Mouse (Mus musculus) ES-Bruce4 (cell line): Measurements from ENCODE around the gene Hoxc13. TPM values are rescaled to one million over a fixed set of nuclear protein-coding genes. Genes with fewer than 3 reads are reported as not detected.

Source experiments
- H3K27ac ChIP-seq: 2 replicates; pipeline ENCODE4 v1.5.1; 2012; ENCODE audit warnings: low read length, inconsistent platforms; ENCODE audit not compliant: insufficient read depth
- H3K27me3 ChIP-seq: 2 replicates; pipeline ENCODE4 v1.6.1; 2012; ENCODE audit warnings: mild to moderate bottlenecking, low read length, inconsistent platforms; ENCODE audit not compliant: control insufficient read depth, poor library complexity, insufficient read depth, severe bottlenecking
- H3K36me3 ChIP-seq: 2 replicates; pipeline ENCODE4 v1.6.1; 2012; ENCODE audit warnings: inconsistent platforms, mild to moderate bottlenecking, low read length, moderate library complexity; ENCODE audit not compliant: control insufficient read depth, poor library complexity, insufficient read depth, severe bottlenecking
- H3K4me1 ChIP-seq: one replicate; pipeline ENCODE4 v1.8.1; 2011; ENCODE audit warnings: low read length; ENCODE audit not compliant: control insufficient read depth, insufficient read depth
- H3K4me3 ChIP-seq: 2 replicates; pipeline ENCODE4 v1.5.1; 2011; ENCODE audit warnings: low read depth, mild to moderate bottlenecking, low read length
- H3K9ac ChIP-seq: 2 replicates; pipeline ENCODE4 v1.6.1; 2012; ENCODE audit warnings: low read depth, mild to moderate bottlenecking, inconsistent platforms; ENCODE audit not compliant: poor library complexity, severe bottlenecking
- H3K9me3 ChIP-seq: replicated peaks from 2 replicates; pipeline ENCODE4 v1.6.1; 2012; ENCODE audit warnings: mild to moderate bottlenecking, low read length, inconsistent platforms; ENCODE audit not compliant: control insufficient read depth, poor library complexity, insufficient read depth, severe bottlenecking
- CTCF ChIP-seq: IDR thresholded peaks from one replicate; pipeline ENCODE4 v1.8.1; 2011; ENCODE audit warnings: low read depth, low read length
- EP300 ChIP-seq: IDR thresholded peaks from 2 replicates; pipeline ENCODE4 v1.6.1; 2011; ENCODE audit warnings: low read depth, low read length; ENCODE audit not compliant: insufficient read depth
- POLR2A ChIP-seq: IDR thresholded peaks from one replicate; pipeline ENCODE4 v1.8.1; 2011; ENCODE audit warnings: low read length; ENCODE audit not compliant: insufficient read depth
- polyA plus RNA-seq: library from polyadenylated mRNA; stranded (reverse); fragments of >200 nt; gene quantifications from 2 replicates; pipeline ENCODE4 v1.2.4, GENCODE M21; 2011; ENCODE audit warnings: low read depth; ENCODE audit not compliant: missing spikeins, insufficient read depth, insufficient read length

Gene Hoxc13
- polyA plus RNA-seq, 1 experiment, result 3.8 TPM

DNA sequence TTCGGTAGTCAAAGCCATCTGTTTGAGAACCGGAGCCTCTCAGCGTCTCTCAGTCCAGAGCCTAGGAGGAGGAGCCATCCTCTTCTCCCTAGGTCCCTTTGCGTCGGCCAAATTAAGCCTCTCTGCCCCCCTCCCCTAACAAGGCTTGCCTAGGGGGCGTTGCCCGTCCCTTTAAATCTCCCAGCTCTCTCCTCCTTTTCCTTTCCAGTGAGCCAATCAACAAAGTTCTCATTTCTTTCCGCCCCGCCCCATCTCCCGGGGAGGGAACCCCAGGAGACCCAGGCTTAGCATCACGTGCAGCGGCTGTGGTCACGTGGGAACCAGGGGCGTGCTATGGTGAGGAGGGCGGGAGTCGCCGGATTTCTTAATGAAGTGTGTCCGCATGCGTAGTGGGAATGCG is 284 bp upstream of the Hoxc13 start:
- TF ChIP-seq CTCF (no peak), EP300 (peak; percentile 65; the same call in 1 of the 2 replicates)
- Histone ChIP-seq H3K9me3 (no peaks in the 10 kb centered on the region), H3K36me3 (no peaks in the 10 kb centered on the region), H3K9ac (peak overlapping the region; percentile 64; the same call in 1 of the 2 replicates), H3K27me3 (peaks cover 38% of the 10 kb centered on the region), H3K27ac (no peak overlapping the region), H3K4me1 (no peaks in the 10 kb centered on the region), H3K4me3 (peak overlapping the region; percentile 70; the same call in 1 of the 2 replicates)

DNA sequence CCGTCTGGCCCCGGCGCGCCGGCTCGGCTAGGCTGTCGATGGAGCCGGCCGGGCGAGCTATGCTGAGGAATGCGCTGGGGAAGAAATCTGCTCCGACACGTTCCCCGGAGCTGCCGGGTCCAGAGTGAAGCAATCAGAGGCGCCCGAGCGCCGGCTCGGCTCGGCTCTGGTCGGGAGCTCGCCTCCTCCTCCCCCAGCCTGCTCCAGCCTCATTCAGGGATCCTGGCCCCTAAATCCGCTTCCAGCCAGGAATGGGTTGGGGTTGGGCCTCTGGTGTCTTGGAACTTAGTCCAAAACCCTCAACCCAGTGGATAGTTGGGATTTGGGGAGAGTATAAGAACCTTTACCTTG is 1.1 kb downstream of the Hoxc13 start:
- Histone ChIP-seq H3K9me3 (no peaks in the 10 kb centered on the region), H3K27ac (no peak overlapping the region), H3K4me1 (no peaks in the 10 kb centered on the region), H3K4me3 (peak overlapping the region; percentile 77), H3K36me3 (no peaks in the 10 kb centered on the region), H3K9ac (peak overlapping the region; percentile 93), H3K27me3 (peaks cover 41% of the 10 kb centered on the region)
- TF ChIP-seq POLR2A, result no peak
- TF ChIP-seq CTCF, result no peak
- no peak for TF ChIP-seq EP300

DNA sequence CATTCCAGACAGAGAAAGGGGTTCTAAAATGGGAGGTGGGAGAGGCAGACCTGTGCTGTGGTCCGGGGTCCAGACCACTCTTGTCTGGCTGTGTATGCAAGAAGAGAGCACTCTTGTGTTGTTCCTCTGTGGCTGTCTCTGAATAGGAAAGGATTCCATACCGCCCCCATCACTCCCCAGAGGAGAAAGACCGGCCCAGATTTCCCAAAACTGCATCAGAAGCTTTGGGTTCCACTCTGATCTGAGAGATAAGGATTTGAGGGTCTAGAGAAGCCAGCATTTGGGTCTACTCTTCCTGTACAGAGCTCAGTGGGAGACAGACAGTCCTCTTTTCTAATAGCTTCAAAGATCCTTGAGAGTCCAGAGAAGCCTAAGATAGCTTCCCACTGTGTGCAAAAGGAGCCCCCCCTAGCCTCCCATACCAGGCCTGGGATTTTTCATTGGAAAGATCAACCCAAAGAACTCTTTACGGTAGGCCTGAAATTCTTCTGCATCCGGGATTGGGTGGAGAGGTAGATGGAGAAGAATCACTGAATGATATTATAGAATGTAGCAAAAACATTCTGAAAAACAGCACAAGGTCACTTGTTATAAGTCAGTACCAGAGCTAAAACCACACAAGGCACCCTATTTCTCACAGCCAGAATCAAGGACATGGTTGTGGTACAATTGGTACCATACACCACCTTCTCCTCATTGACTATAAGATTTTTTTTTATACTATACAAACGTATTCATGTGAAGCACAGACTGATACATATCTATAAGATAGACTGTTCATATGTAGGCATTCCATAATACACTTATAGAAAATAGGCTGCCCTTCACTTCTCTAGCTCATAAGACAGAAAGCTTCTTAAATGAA is 2.0 kb downstream of the Hoxc13 start:
- no peak for TF ChIP-seq EP300
- no peak for TF ChIP-seq POLR2A
- TF ChIP-seq CTCF, result no peak
- H3K27ac ChIP-seq, result no peak overlapping the region
- H3K4me1 ChIP-seq, result peaks cover 2% of the 10 kb centered on the region
- no peak overlapping the region for H3K9ac ChIP-seq
- H3K4me3 ChIP-seq, result no peak overlapping the region
- H3K9me3 ChIP-seq, result no peaks in the 10 kb centered on the region
- H3K36me3 ChIP-seq, result no peaks in the 10 kb centered on the region
- H3K27me3 ChIP-seq, result peaks cover 43% of the 10 kb centered on the region

GRCm38 (mm10) chr15:102927032-102927645 is 6.2 kb downstream of the Hoxc13 start:
- Histone ChIP-seq H3K4me1 (peaks cover 3% of the 10 kb centered on the region), H3K4me3 (0 out of 2 replicates have a peak overlapping the region, but pooled peaks have one; percentile 34), H3K27me3 (peaks cover 38% of the 10 kb centered on the region), H3K9me3 (no peaks in the 10 kb centered on the region), H3K36me3 (no peaks in the 10 kb centered on the region), H3K27ac (no peak overlapping the region), H3K9ac (no peak overlapping the region)
- no peak for TF ChIP-seq CTCF
- TF ChIP-seq EP300, result no peak
- no peak for TF ChIP-seq POLR2A

- TF ChIP-seq POLR2A (no peak), CTCF (no peak), EP300 (peak; percentile 73)
- Histone ChIP-seq H3K36me3 (no peaks in the 10 kb centered on the region), H3K9ac (0 out of 2 replicates have a peak overlapping the region, but pooled peaks have one; percentile 21), H3K9me3 (no peaks in the 10 kb centered on the region), H3K27me3 (peaks cover 46% of the 10 kb centered on the region), H3K27ac (no peak overlapping the region), H3K4me1 (peaks cover 5% of the 10 kb centered on the region), H3K4me3 (peak overlapping the region; percentile 9)
Measured at GRCm38 (mm10) chr15:102931706-102932358, 10.9 kb downstream of the Hoxc13 start.

- Histone ChIP-seq H3K4me1 (peaks cover 3% of the 10 kb centered on the region), H3K27me3 (peaks cover 48% of the 10 kb centered on the region), H3K9me3 (no peaks in the 10 kb centered on the region), H3K9ac (no peak overlapping the region), H3K27ac (no peak overlapping the region), H3K4me3 (no peak overlapping the region), H3K36me3 (no peaks in the 10 kb centered on the region)
- TF ChIP-seq POLR2A (no peak), EP300 (no peak), CTCF (no peak)
Measured at GRCm38 (mm10) chr15:102934438-102934837, 13.5 kb downstream of the Hoxc13 start.
